Mouse (Mus musculus) E14TG2a.4 (cell line): ENCODE data around the gene Ghrhr.

Experiments used
- CTCF ChIP-seq: conservative IDR thresholded peaks from 2 replicates; pipeline ENCODE4 v1.5.1; 2014; ENCODE audit warnings: low read length
- NANOG ChIP-seq: IDR thresholded peaks from 2 replicates; pipeline ENCODE4 v1.6.1; 2014; ENCODE audit warnings: borderline replicate concordance, low read length, mixed read lengths

- no peak for TF ChIP-seq CTCF
- TF ChIP-seq NANOG = no peak
These were observed 28.2 kb upstream of the Ghrhr start for GRCm38 (mm10) chr6:55347711-55348571.
